Mouse (Mus musculus): Measurements from ENCODE around the gene Srek1ip1. TPM values are rescaled to one million over a fixed set of nuclear protein-coding genes. Genes with fewer than 3 reads are reported as not detected.

The Srek1ip1 gene
- polyA plus RNA-seq, 1 experiment, result 37.2 TPM

- TF ChIP-seq POLR2A (IDR thresholded peaks at IDR 0.05; ENCODE audit: low read depth, low read length), result no peak
- TF ChIP-seq CTCF (IDR thresholded peaks at IDR 0.05; ENCODE audit: borderline replicate concordance, insufficient read depth, low read length), result no peak
- no peak overlapping the region for H3K27ac ChIP-seq (ENCODE audit: insufficient read depth, low read length)
- H3K4me3 ChIP-seq (ENCODE audit: insufficient read depth, low read length), result no peak overlapping the region
These were observed 40.5 kb downstream of the Srek1ip1 start for GRCm38 (mm10) chr13:104832811-104833210.

GRCm38 (mm10) chr13:104837628-104838027 is 45.3 kb downstream of the Srek1ip1 start:
- no peak overlapping the region for H3K27ac ChIP-seq (ENCODE audit: insufficient read depth, low read length)
- H3K4me1 ChIP-seq (ENCODE audit: control insufficient read depth, insufficient read depth, low read length), result no peaks in the 10 kb centered on the region
- H3K4me3 ChIP-seq (ENCODE audit: insufficient read depth, low read length), result no peak overlapping the region
- TF ChIP-seq CTCF (IDR thresholded peaks at IDR 0.05; ENCODE audit: borderline replicate concordance, insufficient read depth, low read length) (no peak), POLR2A (IDR thresholded peaks at IDR 0.05; ENCODE audit: low read depth, low read length) (no peak)

More at GRCm38 (mm10) chr13:104832811-104833210, 40.5 kb downstream of the Srek1ip1 start:
- H3K4me1 ChIP-seq (ENCODE audit: control insufficient read depth, insufficient read depth, low read length), result no peaks in the 10 kb centered on the region

- Histone ChIP-seq H3K4me1 (ENCODE audit: control insufficient read depth, insufficient read depth, low read length) (no peaks in the 10 kb centered on the region), H3K4me3 (ENCODE audit: insufficient read depth, low read length) (no peak overlapping the region), H3K27ac (ENCODE audit: insufficient read depth, low read length) (no peak overlapping the region)
- TF ChIP-seq POLR2A (IDR thresholded peaks at IDR 0.05; ENCODE audit: low read depth, low read length) (no peak), CTCF (IDR thresholded peaks at IDR 0.05; ENCODE audit: borderline replicate concordance, insufficient read depth, low read length) (no peak)
These were observed 49.7 kb downstream of the Srek1ip1 start for GRCm38 (mm10) chr13:104841937-104842336.

GRCm38 (mm10) chr13:104843295-104844089 is 51.2 kb downstream of the Srek1ip1 start:
- H3K4me1 ChIP-seq (ENCODE audit: control insufficient read depth, insufficient read depth, low read length), result no peaks in the 10 kb centered on the region
- TF ChIP-seq POLR2A (IDR thresholded peaks at IDR 0.05; ENCODE audit: low read depth, low read length) (no peak), CTCF (IDR thresholded peaks at IDR 0.05; ENCODE audit: borderline replicate concordance, insufficient read depth, low read length) (no peak)
- no peak overlapping the region for H3K4me3 ChIP-seq (ENCODE audit: insufficient read depth, low read length)
- no peak overlapping the region for H3K27ac ChIP-seq (ENCODE audit: insufficient read depth, low read length)

- TF ChIP-seq POLR2A (IDR thresholded peaks at IDR 0.05; ENCODE audit: low read depth, low read length) (no peak), CTCF (IDR thresholded peaks at IDR 0.05; ENCODE audit: borderline replicate concordance, insufficient read depth, low read length) (no peak)
- no peaks in the 10 kb centered on the region for H3K4me1 ChIP-seq (ENCODE audit: control insufficient read depth, insufficient read depth, low read length)
- no peak overlapping the region for H3K27ac ChIP-seq (ENCODE audit: insufficient read depth, low read length)
- H3K4me3 ChIP-seq (ENCODE audit: insufficient read depth, low read length), result no peak overlapping the region
These were observed 61.4 kb downstream of the Srek1ip1 start for GRCm38 (mm10) chr13:104853645-104854044.

- Histone ChIP-seq H3K4me3 (ENCODE audit: insufficient read depth, low read length) (peak within 1 kb of the TSS; percentile 47), H3K4me1 (ENCODE audit: control insufficient read depth, insufficient read depth, low read length) (no peaks in the 10 kb centered on the region), H3K27ac (ENCODE audit: insufficient read depth, low read length) (no peak within 1 kb of the TSS)
- no peak for TF ChIP-seq CTCF (IDR thresholded peaks at IDR 0.05; ENCODE audit: borderline replicate concordance, insufficient read depth, low read length)
- no peak for TF ChIP-seq POLR2A (IDR thresholded peaks at IDR 0.05; ENCODE audit: low read depth, low read length)
These were observed 71.1 kb downstream of the Srek1ip1 start, which contains the start of gene Shisal2b for GRCm38 (mm10) chr13:104863127-104863979. Gene Shisal2b, minus strand, starts transcription at chr13:104863893.

GRCm38 (mm10) chr13:104866726-104867125 is 74.4 kb downstream of the Srek1ip1 start:
- no peak for TF ChIP-seq CTCF (IDR thresholded peaks at IDR 0.05; ENCODE audit: borderline replicate concordance, insufficient read depth, low read length)
- TF ChIP-seq POLR2A (IDR thresholded peaks at IDR 0.05; ENCODE audit: low read depth, low read length), result no peak
- Histone ChIP-seq H3K27ac (ENCODE audit: insufficient read depth, low read length) (no peak overlapping the region), H3K4me3 (ENCODE audit: insufficient read depth, low read length) (no peak overlapping the region), H3K4me1 (ENCODE audit: control insufficient read depth, insufficient read depth, low read length) (peaks cover 11% of the 10 kb centered on the region; the same call in 1 of the 2 replicates)

- peaks cover 12% of the 10 kb centered on the region; the same call in 1 of the 2 replicates for H3K4me1 ChIP-seq (ENCODE audit: control insufficient read depth, insufficient read depth, low read length)
- TF ChIP-seq CTCF (IDR thresholded peaks at IDR 0.05; ENCODE audit: borderline replicate concordance, insufficient read depth, low read length), result no peak
- TF ChIP-seq POLR2A (IDR thresholded peaks at IDR 0.05; ENCODE audit: low read depth, low read length), result no peak
- no peak overlapping the region; the same call in 1 of the 2 replicates for H3K27ac ChIP-seq (ENCODE audit: insufficient read depth, low read length)
- no peak overlapping the region for H3K4me3 ChIP-seq (ENCODE audit: insufficient read depth, low read length)
These were observed 77.6 kb downstream of the Srek1ip1 start for GRCm38 (mm10) chr13:104869907-104870306.

- H3K4me3 ChIP-seq (ENCODE audit: insufficient read depth, low read length), result no peak overlapping the region
- no peaks in the 10 kb centered on the region for H3K4me1 ChIP-seq (ENCODE audit: control insufficient read depth, insufficient read depth, low read length)
- TF ChIP-seq POLR2A (IDR thresholded peaks at IDR 0.05; ENCODE audit: low read depth, low read length), result no peak
- TF ChIP-seq CTCF (IDR thresholded peaks at IDR 0.05; ENCODE audit: borderline replicate concordance, insufficient read depth, low read length), result no peak
- no peak overlapping the region for H3K27ac ChIP-seq (ENCODE audit: insufficient read depth, low read length)
These were observed 86.2 kb downstream of the Srek1ip1 start for GRCm38 (mm10) chr13:104878508-104878907.

All from embryonic fibroblast, embryonic 13.5 days (primary cell).